Mouse (Mus musculus) ZHBTc4 (cell line): Measurements from ENCODE around the gene Dll4.

Experiments used
- DNase-seq: peaks from one replicate; pipeline ENCODE4 v3.0.0-alpha.2; 2011; ENCODE audit warnings: low read depth, low spot score

Gene Dll4

DNA sequence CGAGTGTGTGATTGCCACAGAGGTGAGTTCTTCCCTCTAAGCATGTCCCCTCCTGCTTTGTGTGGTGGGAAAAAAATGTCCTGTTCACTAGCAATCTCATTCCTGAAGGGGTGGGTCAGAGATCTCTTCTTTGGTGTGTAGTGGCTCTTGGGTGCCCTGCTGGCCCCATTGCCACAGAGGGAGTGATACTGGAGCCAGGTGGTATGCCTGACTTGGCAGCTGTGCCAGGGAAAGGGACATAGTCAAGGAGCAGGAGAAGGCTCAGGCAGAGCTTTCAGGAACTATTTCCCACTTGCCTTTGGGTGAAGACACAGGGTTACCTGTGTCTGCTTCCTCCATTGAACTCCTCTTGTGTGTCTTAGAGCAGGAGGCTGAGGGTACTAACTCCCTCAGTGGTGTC is 8.6 kb downstream of the Dll4 start:
- no peak for DNase-seq

DNA sequence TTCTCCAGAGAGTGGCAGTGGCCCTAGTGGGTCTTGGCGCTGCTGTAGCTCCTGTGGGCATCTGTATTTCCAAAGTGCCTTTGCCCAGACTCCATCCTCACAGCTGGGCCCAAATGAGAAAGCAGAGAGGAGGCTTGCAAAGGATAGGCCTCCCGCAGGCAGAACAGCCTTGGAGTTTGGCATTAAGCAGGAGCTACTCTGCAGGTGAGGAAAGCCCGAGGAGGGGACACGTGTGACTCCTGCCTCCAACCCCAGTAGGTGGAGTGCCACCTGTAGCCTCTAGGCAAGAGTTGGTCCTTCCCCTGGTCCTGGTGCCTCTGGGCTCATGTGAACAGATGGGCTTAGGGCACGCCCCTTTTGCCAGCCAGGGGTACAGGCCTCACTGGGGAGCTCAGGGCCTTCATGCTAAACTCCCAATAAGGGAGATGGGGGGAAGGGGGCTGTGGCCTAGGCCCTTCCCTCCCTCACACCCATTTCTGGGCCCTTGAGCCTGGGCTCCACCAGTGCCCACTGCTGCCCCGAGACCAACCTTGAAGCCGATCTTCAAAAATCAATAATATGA is 9.5 kb downstream of the Dll4 start:
- no peak for DNase-seq

DNA sequence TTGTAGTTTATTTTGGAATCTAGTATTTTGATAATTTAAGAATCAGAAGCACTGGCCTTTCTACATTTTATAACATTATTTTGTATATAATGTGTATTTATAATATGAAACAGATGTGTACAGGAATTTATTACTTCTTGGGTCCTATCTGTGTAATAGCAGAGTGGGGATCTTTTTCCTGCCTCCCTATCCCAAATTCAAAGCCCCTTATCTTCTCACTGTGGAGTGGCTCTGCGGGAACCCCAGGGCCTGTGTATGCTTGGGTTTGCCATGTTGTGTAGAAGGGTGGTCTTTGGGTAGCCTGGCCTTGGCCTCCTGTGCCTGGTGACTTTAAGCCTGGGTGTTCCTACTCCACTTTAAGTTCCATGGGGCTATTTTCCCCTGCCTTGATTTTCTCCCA is 10.0 kb downstream of the Dll4 start:
- no peak for DNase-seq

DNA sequence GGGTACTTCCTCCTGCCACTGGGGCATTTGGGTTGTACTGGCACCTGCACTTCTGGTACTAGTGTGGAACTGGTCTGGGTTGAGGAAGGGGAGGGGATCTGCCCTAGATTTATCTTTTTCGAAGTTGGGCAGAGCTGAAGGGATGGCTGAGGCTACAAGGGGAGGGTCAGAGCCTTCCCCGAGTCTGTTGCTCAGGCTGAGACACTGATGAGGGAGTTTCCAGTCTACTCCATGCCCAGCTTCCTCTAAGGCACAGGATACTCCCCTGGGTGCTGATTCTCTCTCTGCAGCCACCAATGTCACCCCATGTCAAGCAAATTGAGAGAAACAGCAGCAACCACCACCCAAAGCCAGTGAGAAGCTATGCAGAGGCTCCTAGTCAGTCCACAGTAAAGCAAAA is 10.4 kb downstream of the Dll4 start:
- no peak for DNase-seq

DNA sequence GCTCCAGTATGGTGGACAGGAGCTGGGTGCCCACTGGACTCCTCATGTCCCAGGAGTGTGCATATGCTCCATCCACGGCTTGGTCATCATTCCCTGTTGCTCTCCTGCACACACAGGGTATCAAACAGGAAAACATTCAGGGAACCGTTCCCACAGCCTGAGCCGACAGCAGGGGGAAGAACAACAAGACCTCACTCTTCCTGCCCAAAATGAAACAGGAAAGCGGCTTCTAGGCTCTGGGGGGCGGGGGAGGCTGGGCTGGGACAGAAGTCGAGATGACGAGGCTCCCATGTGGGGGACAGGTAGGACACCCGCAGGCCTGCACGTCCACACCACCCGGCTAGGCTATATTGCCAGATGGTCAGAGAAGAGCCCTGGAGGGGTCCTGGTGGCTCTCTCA is 10.9 kb downstream of the Dll4 start:
- DNase-seq = no peak

DNA sequence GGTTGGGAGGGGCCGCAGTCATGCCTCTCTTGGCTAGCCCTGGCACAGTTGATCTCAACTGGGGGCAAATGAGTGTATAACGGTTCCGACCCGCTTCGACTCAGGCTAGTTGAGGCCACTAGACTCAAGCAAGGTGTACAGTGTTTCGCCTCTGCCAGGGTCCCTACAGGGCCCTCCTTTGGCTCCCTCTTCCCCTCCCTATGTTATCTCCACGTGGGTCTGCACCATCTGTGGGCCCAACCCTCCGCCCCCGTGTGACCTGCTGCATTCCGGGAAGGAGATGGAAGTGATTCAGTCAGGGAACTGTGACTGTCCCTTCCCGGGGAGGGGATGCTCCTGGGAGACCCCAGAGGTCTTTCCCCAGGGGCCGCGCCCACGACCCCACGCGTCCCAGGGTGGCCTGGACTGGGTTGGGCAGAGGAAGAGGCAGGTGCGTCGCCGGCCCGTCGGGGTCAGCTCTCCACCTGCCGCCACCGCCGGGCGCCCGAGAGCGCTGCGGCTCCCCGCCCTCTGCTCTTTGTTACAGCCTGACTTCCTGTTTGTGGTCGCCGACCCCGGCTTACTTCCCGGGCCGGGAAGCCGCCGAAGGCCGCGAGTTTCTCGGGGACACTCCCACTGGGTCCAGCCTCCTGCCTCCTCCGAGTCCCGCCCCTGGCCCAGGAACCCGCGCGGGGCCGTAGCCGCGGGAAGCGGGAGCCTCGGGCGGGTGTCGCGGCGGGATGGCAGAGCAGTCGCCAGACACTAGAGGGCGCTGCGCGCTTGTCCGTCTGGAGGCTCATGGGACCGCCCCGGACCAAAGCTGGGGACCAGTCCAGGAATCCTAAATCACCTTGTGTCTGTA is 12.1 kb downstream of the Dll4 start:
- peak; percentile 89 for DNase-seq

DNA sequence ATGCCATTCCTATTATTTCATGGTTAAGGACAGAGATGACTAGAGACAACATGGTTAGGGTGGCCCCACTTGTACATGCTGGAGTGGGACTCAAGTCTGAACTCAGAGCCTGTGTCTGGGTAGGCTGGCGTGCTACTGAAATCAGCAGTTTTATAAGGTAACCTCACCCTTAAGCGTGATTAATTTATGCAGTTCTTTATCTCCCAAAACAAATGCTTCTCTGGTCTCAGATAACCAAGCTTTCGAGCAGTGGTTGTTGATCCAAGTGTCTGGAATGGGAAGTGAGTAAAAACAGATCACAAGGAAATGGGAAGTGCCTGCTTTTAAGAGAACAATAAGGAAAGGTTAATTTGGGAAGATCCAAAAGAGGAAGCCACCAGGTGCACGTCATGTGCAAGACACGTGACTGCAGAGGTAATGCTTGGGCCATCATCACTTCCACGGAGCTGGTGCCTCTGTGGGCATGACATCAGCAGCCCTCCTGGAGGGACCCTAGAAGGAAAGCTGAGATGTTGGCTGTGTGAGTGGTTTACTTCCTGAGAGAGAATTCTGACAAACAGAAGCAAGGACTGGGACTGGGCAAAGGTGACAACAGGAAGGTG is 19.1 kb downstream of the Dll4 start:
- peak; percentile 56 for DNase-seq

DNA sequence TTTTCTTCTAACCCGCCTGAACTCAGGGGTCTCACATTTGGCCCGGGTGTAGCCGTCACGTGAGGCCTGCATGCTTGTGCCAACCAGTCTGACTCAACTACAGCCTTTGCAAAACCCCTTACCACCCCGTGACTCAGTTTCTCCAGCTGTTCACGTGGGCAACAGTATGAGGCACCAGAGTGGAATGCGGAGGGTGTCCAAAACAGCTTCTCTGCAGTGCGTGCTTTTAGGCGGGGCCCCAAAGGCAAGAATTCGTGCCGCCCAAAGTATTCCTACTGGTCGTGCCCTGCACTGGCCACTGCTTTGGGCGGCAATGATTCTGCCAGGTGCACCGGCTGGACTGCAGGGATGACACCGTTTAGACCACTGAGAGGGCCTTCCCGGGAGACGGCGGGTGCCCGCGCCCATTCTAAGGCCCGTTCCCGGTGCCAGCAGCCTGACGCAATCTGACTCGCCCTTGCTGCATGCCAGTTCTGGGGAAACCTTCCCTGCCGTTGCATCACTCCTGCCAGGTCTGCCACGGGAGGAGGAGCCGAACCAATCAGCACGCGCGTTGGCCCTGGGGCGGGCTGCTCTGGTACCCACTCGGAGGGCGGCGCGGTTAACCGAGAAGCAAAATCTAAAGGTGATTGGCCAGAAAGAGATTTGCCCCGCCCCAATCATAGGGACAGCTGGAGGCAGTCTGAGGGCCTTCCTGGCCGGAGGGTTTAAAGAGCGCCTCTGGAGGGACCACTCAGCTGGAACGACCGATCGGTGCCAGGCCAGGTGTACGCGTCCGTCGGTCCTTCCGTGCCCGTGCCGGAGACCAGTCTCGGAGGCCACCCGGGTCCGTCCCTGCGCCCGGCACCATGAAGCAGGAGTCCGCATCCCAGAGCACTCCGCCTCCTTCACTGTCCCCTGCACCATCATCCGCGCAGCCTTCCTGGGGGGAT is 25.2 kb downstream of the Dll4 start, which contains the start of gene Chac1:
Chac1 (plus strand) TSS at position 675 of the 932 bp plus-strand sequence.
- DNase-seq = peak; percentile 94

DNA sequence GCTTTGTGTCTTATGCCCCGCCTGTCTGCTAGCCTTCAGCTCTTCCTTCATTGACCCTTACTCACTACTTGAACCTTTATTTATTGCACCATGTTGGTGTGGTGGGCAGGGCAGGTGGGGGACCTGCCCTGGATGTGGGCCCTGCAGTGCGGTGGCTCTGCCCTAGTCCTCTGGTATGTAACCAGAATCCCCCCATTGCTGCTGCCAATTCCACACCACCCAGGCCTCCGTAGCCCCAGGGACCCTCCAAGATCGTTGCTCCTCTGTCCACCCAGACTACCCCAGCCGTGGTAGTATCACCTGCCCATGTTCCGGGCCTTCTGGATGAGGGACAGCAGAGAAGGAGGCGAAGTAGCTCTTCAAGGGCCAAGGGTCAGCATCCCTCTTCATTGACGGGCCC is 28.1 kb downstream of the Dll4 start:
- DNase-seq = no peak

DNA sequence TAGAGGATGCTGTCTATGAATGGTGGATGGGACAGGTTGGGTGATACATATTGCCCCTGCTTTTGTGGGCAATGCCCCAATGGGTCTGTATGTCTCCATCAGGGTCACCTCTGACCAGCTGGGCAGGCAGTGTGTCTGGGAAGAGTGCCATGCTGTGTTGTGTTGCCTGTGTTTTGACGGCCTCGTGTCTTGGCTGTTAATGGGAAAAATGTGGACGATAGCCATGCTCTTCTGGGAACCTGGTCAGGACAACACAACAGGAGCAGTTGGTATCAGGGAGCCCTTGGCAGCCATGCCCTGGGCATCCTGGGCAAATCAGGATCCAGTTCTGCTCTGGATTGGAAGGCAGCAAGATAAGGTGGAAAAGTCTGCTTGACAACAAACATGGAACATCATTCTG is 29.5 kb downstream of the Dll4 start:
- DNase-seq = no peak

DNA sequence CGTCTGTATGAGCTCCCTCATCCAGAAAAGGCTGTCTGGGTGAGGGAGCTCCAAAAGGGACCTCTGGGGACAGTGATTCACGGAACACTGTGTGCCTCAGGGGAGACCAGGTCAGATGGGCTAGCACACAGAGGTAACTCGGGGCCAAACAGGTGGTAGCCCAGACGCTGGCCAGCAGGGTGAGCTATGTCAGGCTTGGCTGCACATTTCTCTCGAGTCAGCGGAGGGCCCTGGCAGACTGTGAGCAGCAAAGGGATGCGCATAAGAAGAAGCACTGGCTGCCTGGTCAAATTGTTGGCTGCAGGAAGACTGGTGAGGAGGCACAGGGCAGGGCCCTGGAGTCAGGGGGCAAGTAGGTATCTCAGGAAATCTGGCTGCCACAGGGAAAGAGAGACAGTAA is 30.1 kb downstream of the Dll4 start:
- peak; percentile 34 for DNase-seq

DNA sequence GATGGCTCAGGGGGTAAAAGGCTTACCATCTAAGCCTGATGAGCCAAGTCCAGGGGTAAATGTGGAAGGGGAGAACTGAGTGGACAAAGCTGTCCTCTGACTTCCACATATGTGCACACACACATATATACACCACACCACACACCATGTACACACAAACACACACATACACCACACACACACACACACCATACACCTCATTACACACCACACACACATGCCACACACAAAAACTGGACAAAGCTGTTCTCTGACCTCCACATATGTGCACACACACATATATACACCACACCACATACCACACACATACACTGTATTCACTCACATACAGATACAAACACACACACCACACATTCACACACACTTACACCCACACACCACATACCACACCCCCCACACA is 30.7 kb downstream of the Dll4 start:
- no peak for DNase-seq

DNA sequence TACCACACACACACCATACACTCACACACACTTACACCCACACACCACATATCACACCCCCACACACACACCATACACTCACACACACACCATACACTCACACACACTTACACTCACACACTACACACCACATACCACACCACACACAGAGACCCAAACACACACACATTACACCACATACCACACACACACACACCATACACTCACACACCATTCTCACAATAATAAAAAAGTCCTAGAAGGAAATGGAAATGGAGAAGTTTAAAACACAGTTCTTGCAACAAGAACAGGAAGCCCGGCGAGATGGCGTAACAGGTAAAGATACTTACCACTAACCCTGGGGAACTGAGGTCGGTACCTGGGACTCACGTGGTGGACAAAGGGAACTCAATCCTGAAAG is 31.2 kb downstream of the Dll4 start:
- DNase-seq = no peak

DNA sequence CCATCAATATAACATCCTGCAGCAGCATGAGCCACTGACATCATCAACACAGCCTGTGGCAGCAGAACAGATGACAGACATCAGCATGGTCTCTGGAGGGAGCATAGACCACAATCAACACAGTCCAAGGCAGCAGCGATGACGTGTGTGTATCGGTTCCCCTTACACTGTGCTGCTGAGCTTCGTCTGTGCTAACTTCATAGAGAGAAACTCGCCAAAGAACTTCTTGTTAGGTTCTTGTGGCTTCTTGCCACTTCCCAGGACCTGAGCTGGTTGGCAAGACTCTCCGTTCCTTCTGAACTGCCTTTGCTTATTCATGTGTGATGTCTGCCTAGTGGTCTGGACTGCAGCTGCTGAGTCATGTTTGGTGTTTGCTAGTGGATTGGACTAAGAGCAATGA is 32.7 kb downstream of the Dll4 start:
- DNase-seq = no peak

DNA sequence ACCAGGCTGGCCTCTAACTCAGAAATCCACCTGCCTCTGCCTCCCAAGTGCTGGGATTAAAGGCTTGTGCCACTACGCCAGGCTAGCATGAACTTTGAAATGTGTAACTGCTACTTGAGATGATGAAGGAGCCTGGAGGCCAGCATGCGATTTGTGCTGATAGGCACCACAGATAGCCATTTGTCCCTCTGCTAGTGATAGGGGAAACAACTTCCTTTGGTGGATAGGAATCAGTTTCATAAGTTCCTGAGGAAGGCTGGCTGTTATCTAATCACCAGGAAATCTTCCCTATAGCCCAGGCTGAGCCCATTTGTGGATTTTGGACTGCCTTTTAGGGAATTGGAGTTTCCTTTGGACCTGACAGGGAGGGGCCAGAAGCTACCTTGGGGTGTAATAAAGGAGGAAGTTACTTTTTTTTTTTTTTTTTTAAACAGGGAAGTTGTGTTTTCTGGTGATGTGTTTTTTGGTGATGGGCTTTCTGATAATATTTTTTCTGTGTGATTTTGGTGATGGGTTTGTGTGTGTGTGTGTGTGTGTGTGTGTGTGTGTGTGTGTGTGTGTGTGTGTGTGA is 34.2 kb downstream of the Dll4 start:
- no peak for DNase-seq

DNA sequence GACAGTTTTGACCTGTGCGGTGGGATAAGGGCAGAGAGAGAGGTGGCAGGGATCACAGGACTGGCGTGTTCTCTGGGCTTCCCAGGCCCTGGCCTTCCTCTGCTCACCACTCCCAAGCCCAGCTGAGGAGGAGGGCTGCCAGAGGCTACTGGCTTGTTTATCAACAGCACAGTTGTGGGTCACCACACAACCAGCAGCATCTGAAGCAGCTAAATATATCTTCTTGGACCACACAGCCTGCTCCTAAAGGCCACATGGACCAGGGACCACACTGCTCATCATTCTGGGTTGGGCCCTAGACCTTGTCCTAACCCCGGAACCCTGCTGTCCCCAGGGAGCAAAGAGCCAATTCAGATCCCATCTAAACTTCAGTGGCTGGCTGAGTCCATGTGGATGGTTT is 39.4 kb downstream of the Dll4 start:
- no peak for DNase-seq

DNA sequence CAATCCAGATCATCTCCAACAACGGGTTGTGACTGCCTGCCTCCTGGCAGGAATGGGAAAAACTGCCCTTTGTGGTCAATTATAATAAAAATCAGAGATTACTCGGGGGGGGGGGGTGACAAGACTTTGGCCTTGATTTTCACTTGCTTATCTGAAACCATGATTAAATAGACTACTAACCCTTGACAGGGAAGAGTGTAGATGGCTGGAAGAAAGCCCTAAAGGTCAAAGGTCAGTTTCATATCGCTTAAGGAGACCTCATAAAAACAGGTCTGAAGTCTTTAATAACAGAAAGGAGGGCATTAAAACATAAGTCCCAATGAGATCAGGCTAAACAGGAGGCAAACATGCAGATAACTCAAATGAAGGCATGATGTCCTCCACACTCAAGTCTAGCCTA is 41.8 kb downstream of the Dll4 start:
- no peak for DNase-seq

DNA sequence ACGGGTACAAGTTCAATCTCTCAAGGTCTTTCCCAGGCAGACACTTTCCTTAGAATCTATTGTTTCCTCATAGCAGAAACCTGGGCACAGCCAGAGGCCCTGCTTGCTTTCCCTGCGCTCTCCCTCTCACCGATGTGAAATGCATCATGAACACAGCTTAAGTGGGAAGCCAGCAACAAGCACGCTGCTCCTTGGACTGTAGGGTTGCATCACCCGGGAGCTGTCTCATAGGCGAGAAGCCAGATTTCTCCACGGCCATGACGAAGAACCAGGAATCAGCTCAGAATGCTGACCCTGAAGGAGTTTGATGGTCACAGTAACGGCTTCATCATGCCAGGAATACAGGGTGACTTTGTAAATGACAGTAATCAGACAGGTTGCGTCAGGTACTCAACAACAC is 44.5 kb downstream of the Dll4 start:
- no peak for DNase-seq

DNA sequence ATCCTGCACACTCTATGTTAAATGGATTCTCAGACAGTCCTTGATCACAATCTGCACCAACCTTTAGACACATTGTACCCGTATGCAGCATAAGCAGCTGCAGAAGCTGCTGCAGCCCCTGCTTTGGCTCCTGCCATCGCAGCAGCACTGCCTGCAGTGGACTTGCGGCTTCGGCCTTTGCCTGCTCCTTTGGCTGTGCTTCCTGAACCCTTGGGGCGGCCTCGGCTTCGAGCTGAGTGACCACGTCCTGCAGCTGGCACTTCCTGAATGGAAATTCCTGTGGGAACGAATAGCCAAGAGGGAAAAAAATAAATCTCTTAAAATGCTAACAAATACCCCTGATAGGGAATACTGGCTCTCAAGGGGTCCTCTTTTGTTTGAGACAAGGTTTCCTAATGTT is 51.7 kb downstream of the Dll4 start:
- no peak for DNase-seq

DNA sequence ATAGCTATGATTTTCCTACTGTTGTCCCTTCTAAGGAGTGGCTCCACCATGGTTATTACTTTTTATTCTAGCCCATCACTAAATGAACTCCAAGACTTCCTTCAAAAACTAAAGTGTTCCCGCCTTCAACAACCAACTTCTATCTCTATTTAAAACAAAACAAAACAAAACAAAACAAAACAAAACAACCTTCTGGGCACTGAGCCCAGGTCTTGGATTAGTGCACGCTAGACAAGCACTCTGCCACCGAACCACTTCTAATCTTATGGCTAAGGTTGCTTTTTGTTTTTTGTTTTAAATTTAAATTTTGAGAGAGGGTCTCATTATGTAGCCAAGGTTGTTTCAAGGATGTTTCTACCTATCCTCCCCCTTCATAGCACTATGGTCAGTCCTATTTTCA is 52.2 kb downstream of the Dll4 start:
- no peak for DNase-seq

DNA sequence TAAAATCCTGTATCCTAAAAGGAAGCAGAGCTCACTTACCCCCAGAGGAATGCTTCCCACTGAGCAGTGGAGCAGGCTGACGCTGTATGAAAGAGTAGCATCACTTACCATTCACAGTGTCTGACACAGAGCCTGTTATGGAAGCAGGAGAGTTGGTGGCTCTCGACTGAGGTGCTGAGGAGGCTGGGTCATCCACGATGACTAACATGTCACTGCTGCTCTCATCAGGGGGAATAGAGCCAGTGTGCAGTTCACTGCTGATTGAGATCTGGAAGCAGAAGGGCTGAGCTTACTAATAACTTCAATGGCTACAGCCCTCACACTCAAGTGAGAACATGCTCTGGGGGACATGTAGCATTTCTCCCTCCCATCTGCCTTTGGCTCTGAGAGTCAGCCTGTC is 53.9 kb downstream of the Dll4 start:
- no peak for DNase-seq
